Mouse (Mus musculus) midbrain, embryonic 15.5 days (tissue): ENCODE measurements around the gene Gm4498. TPM values are rescaled to one million over a fixed set of nuclear protein-coding genes. Genes with fewer than 3 reads are reported as not detected.
"Not testable (repeated sequence)": the region's sequence is repeated elsewhere in the genome, so short reads cannot be mapped to it uniquely, and the experiment has no call there.

Source experiments
- ATAC-seq: fragments of 200-750 bp; cut with Nextera tagmentation; replicated peaks from 2 replicates; pipeline ENCODE4 v1.8.0; 2017; ENCODE audit warnings: moderate TSS enrichment
- H3K27ac ChIP-seq: fragments of 300-500 bp; sonication (generic); 2 replicates; pipeline ENCODE4 v1.5.1; 2015; ENCODE audit warnings: mild to moderate bottlenecking, inconsistent platforms
- H3K27me3 ChIP-seq: fragments of 300-500 bp; sonication (generic); replicated peaks from 2 replicates; pipeline ENCODE4 v1.6.1; 2015; ENCODE audit warnings: inconsistent platforms
- H3K36me3 ChIP-seq: fragments of 300-500 bp; sonication (generic); replicated peaks from 2 replicates; pipeline ENCODE4 v1.6.1; 2015; ENCODE audit warnings: inconsistent platforms
- H3K4me1 ChIP-seq: fragments of 300-500 bp; sonication (generic); 2 replicates; pipeline ENCODE4 v1.6.1; 2015; ENCODE audit warnings: inconsistent platforms
- H3K4me2 ChIP-seq: fragments of 300-500 bp; sonication (generic); 2 replicates; pipeline ENCODE4 v1.6.1; 2015; ENCODE audit warnings: inconsistent platforms, mild to moderate bottlenecking, moderate library complexity
- H3K4me3 ChIP-seq: fragments of 300-500 bp; sonication (generic); 2 replicates; pipeline ENCODE4 v1.5.1; 2015; ENCODE audit warnings: mild to moderate bottlenecking, inconsistent platforms
- H3K9ac ChIP-seq: fragments of 300-500 bp; sonication (generic); 2 replicates; pipeline ENCODE4 v1.6.1; 2015; ENCODE audit warnings: mild to moderate bottlenecking, inconsistent platforms
- H3K9me3 ChIP-seq: fragments of 300-500 bp; sonication (generic); 2 replicates; pipeline ENCODE4 v1.6.1; 2016; ENCODE audit warnings: inconsistent platforms
- WGBS: fragments of 180-500 bp; shearing (Covaris S2); methylation state at CpG from one replicate; pipeline ENCODE4 v1.1.7; 2015; ENCODE audit warnings: mixed read lengths; 5-methylcytosine and 5-hydroxymethylcytosine counted together
- polyA plus RNA-seq: library from polyadenylated mRNA; unstranded; fragments of >200 nt; fragmentation: Nextera tagmentation; extraction: Ambion mirVana; gene quantifications from 2 replicates; pipeline ENCODE4 v1.2.1, GENCODE M21; 2015

Gm4498 gene
- not detected in 2 replicates for polyA plus RNA-seq

DNA sequence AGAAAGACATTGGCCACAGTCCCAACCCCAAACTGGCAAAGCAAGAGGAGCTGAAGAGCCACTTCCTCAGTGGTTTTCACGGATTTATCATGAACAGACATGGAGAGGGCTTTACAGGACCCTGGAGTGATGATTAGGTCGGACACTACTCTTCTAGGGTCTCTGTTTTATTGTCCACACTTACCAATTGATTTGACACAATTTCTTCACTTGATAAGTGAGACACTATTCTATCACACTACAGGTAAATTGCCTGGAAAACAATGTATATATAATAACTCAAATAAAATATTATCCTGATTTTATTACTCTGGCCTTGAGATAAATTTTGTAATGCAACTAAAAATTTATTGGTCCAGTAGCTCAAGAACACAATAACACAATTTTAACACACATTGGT is at the start of gene Gm4498:
Gene Gm4498, minus strand, starts transcription at position 101 of the 400 bp plus-strand sequence.
- H3K4me3 ChIP-seq, H3K27ac ChIP-seq, H3K4me2 ChIP-seq, ATAC-seq, H3K9ac ChIP-seq, H3K36me3 ChIP-seq, H3K9me3 ChIP-seq, H3K4me1 ChIP-seq, H3K27me3 ChIP-seq: not testable (repeated sequence)
- WGBS: no CpG with 5 or more reads among the region's 2 CpGs

DNA sequence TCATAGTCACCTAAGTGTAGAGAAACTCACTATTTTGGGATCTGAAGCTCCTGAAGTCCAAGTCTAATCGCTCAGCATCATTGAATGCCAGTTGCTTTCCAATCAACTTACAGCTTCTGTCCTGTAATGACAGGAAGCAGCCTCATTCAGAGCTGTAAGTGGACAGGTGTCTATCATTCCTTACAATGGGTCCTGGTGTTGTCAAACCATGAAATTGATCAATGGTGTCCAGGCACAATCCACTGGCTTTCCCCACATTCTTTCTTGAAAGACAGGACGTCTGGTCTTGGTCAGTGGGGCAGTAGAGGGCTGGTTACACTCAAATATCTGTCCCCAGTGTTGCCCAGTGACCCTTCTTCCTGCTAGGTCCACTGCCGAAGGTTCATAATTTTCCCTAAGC is 29.1 kb upstream of the Gm4498 start, which contains the start of gene Gm5890:
Gene Gm5890, minus strand, starts transcription at position 101 of the 400 bp plus-strand sequence.
- ATAC-seq, H3K4me2 ChIP-seq: not testable (repeated sequence)

DNA sequence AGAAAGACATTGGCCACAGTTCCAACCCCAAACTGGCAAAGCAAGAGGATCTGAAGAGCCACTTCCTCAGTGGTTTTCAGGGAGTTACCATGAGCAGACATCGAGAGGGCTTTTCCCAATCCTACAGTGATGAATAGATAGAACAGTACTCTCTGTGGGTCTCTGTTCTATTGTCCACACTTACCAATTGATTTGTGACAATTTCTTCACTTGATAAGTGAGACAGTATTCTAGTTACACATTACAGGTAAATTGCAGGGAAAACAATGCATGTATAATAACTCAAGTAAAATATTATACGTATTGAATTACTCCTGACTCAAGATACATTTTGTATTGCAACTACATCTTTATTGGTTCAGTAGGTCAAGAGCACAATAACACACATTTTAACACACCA is 28.1 kb downstream of the Gm4498 start, which contains the start of gene Gm6164:
Gene Gm6164, minus strand, starts transcription at position 101 of the 400 bp plus-strand sequence.
- H3K4me1 ChIP-seq, H3K4me2 ChIP-seq, H3K27me3 ChIP-seq, ATAC-seq, H3K4me3 ChIP-seq, H3K27ac ChIP-seq, H3K36me3 ChIP-seq, H3K9ac ChIP-seq, H3K9me3 ChIP-seq: not testable (repeated sequence)
- WGBS: no CpG with 5 or more reads among the region's 2 CpGs

More for the DNA sequence above, 29.1 kb upstream of the Gm4498 start, which contains the start of gene Gm5890:
- H3K27me3 ChIP-seq, H3K27ac ChIP-seq, H3K4me3 ChIP-seq, H3K9ac ChIP-seq, H3K36me3 ChIP-seq, H3K9me3 ChIP-seq, H3K4me1 ChIP-seq: not testable (repeated sequence)
- no CpG with 5 or more reads among the region's 3 CpGs for WGBS

DNA sequence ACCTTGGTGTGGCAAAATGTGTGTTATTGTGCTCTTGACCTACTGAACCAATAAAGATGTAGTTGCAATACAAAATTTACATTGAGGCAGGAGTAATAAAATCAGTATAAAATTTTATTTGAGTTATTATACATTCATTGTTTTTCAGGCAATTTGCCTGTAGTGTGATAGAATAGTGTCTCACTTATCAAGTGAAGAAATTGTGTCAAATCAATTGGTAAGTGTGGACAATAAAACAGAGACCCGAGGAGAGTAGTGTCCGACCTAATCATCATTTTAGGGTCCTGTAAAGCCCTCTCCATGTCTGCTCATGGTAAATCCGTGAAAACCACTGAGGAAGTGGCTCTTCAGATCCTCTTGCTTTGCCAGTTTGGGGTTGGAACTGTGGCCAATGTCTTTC is 40.2 kb downstream of the Gm4498 start, which contains the start of gene Vmn1r95:
Gene Vmn1r95, plus strand, starts transcription at position 301 of the 400 bp plus-strand sequence.
- H3K4me2 ChIP-seq, H3K27me3 ChIP-seq, H3K27ac ChIP-seq, H3K36me3 ChIP-seq, H3K4me1 ChIP-seq, H3K9ac ChIP-seq, ATAC-seq, H3K9me3 ChIP-seq, H3K4me3 ChIP-seq: not testable (repeated sequence)
- no CpG with 5 or more reads among the region's 3 CpGs for WGBS

Other genes with a start within 250 kb of the Gm4498 start
- gene Nlrp9b, start 242.4 kb downstream of the Gm4498 start, polyA plus RNA-seq: not detected in 2 replicates
- not detected in 2 replicates for gene Vmn1r91, start 134.1 kb downstream of the Gm4498 start, polyA plus RNA-seq
- gene Gm16442, start 111.2 kb downstream of the Gm4498 start, polyA plus RNA-seq: not detected in 2 replicates
- not detected in 2 replicates for gene Vmn1r93, start 94.7 kb downstream of the Gm4498 start, polyA plus RNA-seq
- not detected in 2 replicates for gene Vmn1r94, start 65.5 kb downstream of the Gm4498 start, polyA plus RNA-seq
- gene Vmn1r95, start 40.1 kb downstream of the Gm4498 start, polyA plus RNA-seq: not detected in 2 replicates
- gene Gm6164, start 28.2 kb downstream of the Gm4498 start, polyA plus RNA-seq: not detected in 2 replicates
- gene Gm5890, start 29.0 kb upstream of the Gm4498 start, polyA plus RNA-seq: not detected in 2 replicates
- gene Gm4133, start 100.2 kb upstream of the Gm4498 start, polyA plus RNA-seq: not detected in 2 replicates
- gene Gm5728, start 141.6 kb upstream of the Gm4498 start, polyA plus RNA-seq: not detected in 2 replicates
- not detected in 2 replicates for gene Vmn1r100, start 184.1 kb upstream of the Gm4498 start, polyA plus RNA-seq
- not detected in 2 replicates for gene Vmn1r101, start 208.8 kb upstream of the Gm4498 start, polyA plus RNA-seq
- gene Gm10670, start 241.1 kb upstream of the Gm4498 start, polyA plus RNA-seq: not detected in 2 replicates